Mouse (Mus musculus) MEL (cell line): ENCODE measurements around the gene Tmtc1.

Experiments used
- CTCF ChIP-seq, 3 experiments: IDR thresholded peaks in 2 of 3; conservative IDR thresholded peaks in 1 of 3; 2 replicates each; pipeline ENCODE4 v1.5.1; 2011 to 2012; ENCODE audit warnings: low read length in 3 of 3, low read depth in 2 of 3, mild to moderate bottlenecking in 2 of 3, improper control_type of control experiment in 1 of 3, inconsistent platforms in 1 of 3, mixed read lengths in 1 of 3, moderate library complexity in 1 of 3; ENCODE audit not compliant: control insufficient read depth in 1 of 3, insufficient read depth in 1 of 3, poor library complexity in 1 of 3, severe bottlenecking in 1 of 3
- E2F4 ChIP-seq: IDR thresholded peaks from 2 replicates; pipeline ENCODE4 v1.6.1; 2011; ENCODE audit warnings: low read depth, low read length, improper control_type of control experiment, borderline replicate concordance
- EP300 ChIP-seq, 2 experiments: IDR thresholded peaks; 2 replicates each; pipeline ENCODE4 v1.6.1; 2011; ENCODE audit warnings: improper control_type of control experiment in 2 of 2, low read length in 2 of 2, low read depth in 1 of 2, mild to moderate bottlenecking in 1 of 2
- MAZ ChIP-seq: IDR thresholded peaks from 2 replicates; pipeline ENCODE4 v1.6.1; 2012; ENCODE audit warnings: low read depth, mild to moderate bottlenecking, inconsistent platforms, low read length, improper control_type of control experiment
- RAD21 ChIP-seq: IDR thresholded peaks from 2 replicates; pipeline ENCODE4 v1.6.1; 2011; ENCODE audit warnings: mild to moderate bottlenecking, low read depth, low read length, improper control_type of control experiment

DNA sequence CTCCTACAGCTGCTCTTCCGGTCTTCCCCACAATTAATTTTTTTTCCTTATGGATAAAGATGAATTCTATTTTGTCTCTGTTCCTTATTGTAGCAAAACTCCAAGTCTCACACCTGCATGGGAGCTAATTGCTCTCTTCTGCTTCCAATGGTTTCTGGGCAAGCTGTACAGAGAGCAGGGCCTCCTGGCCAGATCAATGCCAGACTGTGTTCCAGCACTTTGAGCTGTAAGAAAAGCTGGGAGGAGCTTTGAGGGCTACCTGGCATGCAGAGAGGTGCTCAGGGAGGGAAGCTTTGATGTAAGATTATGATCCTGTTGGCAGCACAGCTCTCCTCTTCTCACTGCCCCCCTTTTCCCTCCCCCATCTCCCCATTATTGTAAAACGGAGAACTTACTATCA is 10.6 kb upstream of the Tmtc1 start:
- TF ChIP-seq RAD21 (no peak), E2F4 (no peak), MAZ (no peak), EP300 (IDR thresholded peaks at IDR 0.05; ENCODE audit: low read depth in 1 of 2, low read length in 2 of 2) (no peak), CTCF (IDR thresholded peaks at IDR 0.05 in 2 of 3, conservative IDR thresholded peaks at IDR 0.05 in 1 of 3; ENCODE audit: control insufficient read depth in 1 of 3, insufficient read depth in 1 of 3, low read depth in 2 of 3, low read length in 3 of 3, poor library complexity in 1 of 3, severe bottlenecking in 1 of 3) (no peak)
